Mouse (Mus musculus): ENCODE measurements at regions not wholly inside any gene's neighbourhood (a gene's known extent, or its start where the extent isn't known, plus 50 kb on each side); places are given as distances from the start of the nearest gene placed in this dataset.

- no peak for DNase-seq (ENCODE audit: low spot score in 2 of 2)
Measured at GRCm38 (mm10) chr14:62001481-62001949, 290.9 kb upstream of the Rnaseh2b start.

- no peak for DNase-seq (ENCODE audit: low spot score in 2 of 2)
Measured at GRCm38 (mm10) chr14:62002131-62002530, 290.3 kb upstream of the Rnaseh2b start.

GRCm38 (mm10) chr14:62003013-62003781, 289.2 kb upstream of the Rnaseh2b start:
- DNase-seq (ENCODE audit: low spot score in 2 of 2): no peak

GRCm38 (mm10) chr14:62003797-62004196, 288.6 kb upstream of the Rnaseh2b start:
- no peak for DNase-seq (ENCODE audit: low spot score in 2 of 2)

GRCm38 (mm10) chr14:62008707-62009106, 283.7 kb upstream of the Rnaseh2b start:
- DNase-seq (ENCODE audit: low spot score in 2 of 2): no peak

- DNase-seq (ENCODE audit: low spot score in 2 of 2): no peak
Measured at GRCm38 (mm10) chr14:62018804-62019203, 273.6 kb upstream of the Rnaseh2b start.

- DNase-seq (ENCODE audit: low spot score in 2 of 2): no peak
Measured at GRCm38 (mm10) chr14:62020996-62021395, 271.4 kb upstream of the Rnaseh2b start.

GRCm38 (mm10) chr14:62022193-62022592, 270.2 kb upstream of the Rnaseh2b start:
- DNase-seq (ENCODE audit: low spot score in 2 of 2): no peak

- DNase-seq (ENCODE audit: low spot score in 2 of 2): no peak
Measured at GRCm38 (mm10) chr14:62023022-62023421, 269.4 kb upstream of the Rnaseh2b start.

GRCm38 (mm10) chr14:62027751-62028279, 264.6 kb upstream of the Rnaseh2b start:
- DNase-seq (ENCODE audit: low spot score in 2 of 2): no peak

GRCm38 (mm10) chr14:62030059-62030458, 262.3 kb upstream of the Rnaseh2b start:
- no peak for DNase-seq (ENCODE audit: low spot score in 2 of 2)

GRCm38 (mm10) chr14:62033661-62034060, 258.7 kb upstream of the Rnaseh2b start:
- DNase-seq (ENCODE audit: low spot score in 2 of 2): no peak

- DNase-seq (ENCODE audit: low spot score in 2 of 2): no peak
Measured at GRCm38 (mm10) chr14:62034664-62035063, 257.7 kb upstream of the Rnaseh2b start.

GRCm38 (mm10) chr14:62035416-62035815, 257.0 kb upstream of the Rnaseh2b start:
- no peak for DNase-seq (ENCODE audit: low spot score in 2 of 2)

GRCm38 (mm10) chr14:62037514-62037913, 254.9 kb upstream of the Rnaseh2b start:
- no peak for DNase-seq (ENCODE audit: low spot score in 2 of 2)

- no peak for DNase-seq (ENCODE audit: low spot score in 2 of 2)
Measured at GRCm38 (mm10) chr14:62037917-62038316, 254.5 kb upstream of the Rnaseh2b start.

- peak; percentile 33 to 69 for DNase-seq (ENCODE audit: low spot score in 2 of 2)
Measured at GRCm38 (mm10) chr14:62042305-62043116, 249.9 kb upstream of the Rnaseh2b start.

- no peak for DNase-seq (ENCODE audit: low spot score in 2 of 2)
Measured at GRCm38 (mm10) chr14:62043117-62043422, 249.3 kb upstream of the Rnaseh2b start.

- DNase-seq (ENCODE audit: low spot score in 2 of 2): no peak
Measured at GRCm38 (mm10) chr14:62050941-62051340, 241.4 kb upstream of the Rnaseh2b start.

GRCm38 (mm10) chr14:62051923-62052322, 240.5 kb upstream of the Rnaseh2b start:
- DNase-seq (ENCODE audit: low spot score in 2 of 2): no peak

- DNase-seq (ENCODE audit: low spot score in 2 of 2): no peak
Measured at GRCm38 (mm10) chr14:62053004-62053403, 239.4 kb upstream of the Rnaseh2b start.

GRCm38 (mm10) chr14:62057096-62057495, 235.3 kb upstream of the Rnaseh2b start:
- no peak for DNase-seq (ENCODE audit: low spot score in 2 of 2)

- no peak for DNase-seq (ENCODE audit: low spot score in 2 of 2)
Measured at GRCm38 (mm10) chr14:62058100-62058499, 234.3 kb upstream of the Rnaseh2b start.

Data from spleen, postnatal 4 days (tissue).